Mouse (Mus musculus) gastrocnemius, adult 18-20 months (tissue): ENCODE results near the gene Mn1. TPM values are rescaled to one million over a fixed set of nuclear protein-coding genes. Genes with fewer than 3 reads are reported as not detected.
A peak's percentile ranks its signal among the peaks of the same experiment; 100 is the strongest.

ENCODE experiments used
- DNase-seq: peaks from one replicate; pipeline ENCODE4 v3.0.0; 2021; ENCODE audit warnings: low spot score
- total RNA-seq, 2 experiments: library from RNA; stranded (reverse); gene quantifications; 2 replicates each; pipeline ENCODE4 v1.2.3; 2021

The Mn1 gene
- total RNA-seq, 2 experiments from 2014 or later, result 34.5 to 75.8 TPM

DNA sequence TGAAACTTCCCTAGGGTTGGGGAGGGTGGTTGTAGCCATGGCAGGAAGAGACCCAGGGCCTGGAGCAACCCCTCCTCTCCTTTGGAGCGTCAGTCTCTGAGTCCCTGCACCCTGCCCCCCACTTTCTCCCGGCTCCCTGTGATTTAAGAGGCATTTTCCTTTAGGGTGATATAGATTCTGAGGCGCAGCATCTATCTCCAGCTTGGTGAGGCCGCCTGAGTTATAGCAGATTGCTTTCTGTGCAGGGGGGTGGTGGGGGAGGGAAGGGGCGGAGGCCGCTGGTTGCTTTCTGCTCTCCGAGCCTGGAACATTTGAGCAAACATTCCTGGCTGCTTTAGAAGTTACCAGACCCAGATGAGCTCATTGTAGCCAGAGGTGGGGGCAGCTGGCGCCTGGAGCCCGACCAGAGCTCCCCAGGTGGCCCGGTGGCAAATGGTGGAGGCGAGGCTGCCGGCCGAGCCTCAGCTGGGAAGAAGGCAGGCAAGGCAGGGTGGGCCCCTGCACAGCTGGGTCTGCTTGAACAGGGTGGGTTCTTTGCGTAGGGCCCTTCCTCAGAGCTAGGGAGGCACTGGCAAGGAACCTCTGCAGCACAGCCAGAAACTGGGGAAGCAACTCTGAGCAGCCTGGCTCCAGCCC, 8.6 kb upstream of the Mn1 start:
- peak; percentile 58 for DNase-seq

DNA sequence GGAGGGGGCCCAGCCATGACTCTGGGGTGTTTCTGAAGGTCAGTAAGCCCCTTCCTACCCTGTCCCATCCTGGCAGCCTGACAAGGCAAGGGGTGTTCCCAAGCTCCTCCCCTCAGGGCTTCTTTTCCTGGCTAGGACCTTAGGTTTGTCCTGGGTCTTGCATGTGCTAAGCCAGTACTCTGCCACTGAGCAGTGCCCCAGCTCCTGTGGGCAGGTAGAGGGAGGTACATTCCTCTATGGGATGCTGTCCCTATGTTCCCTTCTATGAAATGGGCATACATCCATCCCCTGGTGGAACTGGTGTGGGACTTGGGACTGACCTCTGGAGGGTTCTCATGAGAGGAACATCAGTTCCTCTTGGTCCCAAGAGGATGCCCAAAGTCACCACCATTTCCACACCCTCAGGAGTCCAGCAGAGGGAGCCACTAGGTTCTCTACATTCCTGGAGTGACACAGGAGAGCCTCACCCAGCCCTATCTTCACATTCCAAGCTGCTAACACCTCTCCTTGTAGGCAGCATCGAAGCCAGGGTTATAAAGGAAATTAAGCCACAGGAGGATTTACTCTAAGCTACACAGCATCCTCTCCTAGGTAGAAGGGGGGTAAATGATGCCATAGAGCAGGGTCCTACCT, 7.6 kb upstream of the Mn1 start:
- no peak for DNase-seq

DNA sequence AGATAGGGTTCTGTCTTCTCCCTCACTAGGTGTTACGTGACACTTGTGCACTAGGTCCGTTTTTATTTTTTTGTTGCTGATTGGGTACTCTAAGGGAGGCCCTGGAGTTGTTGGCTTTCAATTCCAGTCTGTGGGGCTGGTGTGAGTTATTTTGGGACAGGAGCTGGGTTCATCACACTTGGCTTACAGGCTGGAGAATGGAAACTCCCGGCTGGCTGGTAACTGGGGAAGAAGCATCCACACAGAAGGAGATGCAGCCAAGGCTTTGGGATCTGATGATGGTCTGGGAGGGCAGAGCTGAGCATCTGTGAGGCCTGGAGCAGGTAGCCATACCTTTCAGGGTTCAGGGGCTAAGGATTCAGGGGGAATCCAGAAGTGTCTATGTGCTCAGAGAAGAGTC, 6.5 kb upstream of the Mn1 start:
- peak; percentile 66 for DNase-seq

DNA sequence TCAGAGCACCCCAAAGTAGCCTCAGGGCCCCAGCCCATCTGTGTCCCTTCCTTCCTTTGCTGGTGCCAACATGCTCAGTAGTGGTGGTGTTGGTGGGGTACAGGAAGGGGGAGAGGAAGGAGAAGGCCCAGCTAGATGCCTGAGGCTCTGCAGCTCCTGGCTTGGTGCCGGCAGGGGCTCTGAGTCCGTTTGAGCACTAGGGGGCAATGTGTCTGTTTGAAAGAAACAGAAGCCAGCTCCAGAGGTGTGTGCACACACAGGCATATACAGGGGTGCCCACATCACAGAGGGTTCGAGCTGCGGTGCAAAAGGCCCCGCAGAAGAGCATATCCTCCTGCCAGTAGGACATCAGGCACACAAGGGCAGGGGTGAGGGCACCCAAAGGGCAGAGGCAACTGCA, 3.0 kb upstream of the Mn1 start:
- peak; percentile 87 for DNase-seq

DNA sequence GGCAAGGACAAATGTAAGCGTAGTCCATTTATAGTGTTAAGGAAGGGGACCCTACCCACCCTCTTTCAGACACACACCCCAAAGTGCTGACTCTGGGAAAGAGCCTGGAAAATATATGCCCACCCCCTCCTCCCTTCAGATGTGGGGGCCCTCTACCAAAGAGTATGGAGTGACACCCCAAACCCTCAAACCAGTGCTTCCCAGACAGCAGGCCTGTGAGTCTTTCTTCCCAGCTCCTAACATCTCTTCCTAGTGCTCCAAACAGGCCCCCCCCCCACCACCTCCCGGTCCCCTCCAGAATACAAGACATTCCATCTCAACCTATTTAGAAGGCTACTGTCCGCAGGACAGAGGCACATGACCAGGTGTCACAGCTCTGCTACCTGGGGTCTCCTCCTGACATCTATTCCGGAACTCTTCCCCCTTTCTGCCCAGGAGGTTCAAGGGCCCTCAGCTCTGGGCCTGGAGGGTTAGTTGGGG, 2.4 kb upstream of the Mn1 start:
- DNase-seq, result no peak

DNA sequence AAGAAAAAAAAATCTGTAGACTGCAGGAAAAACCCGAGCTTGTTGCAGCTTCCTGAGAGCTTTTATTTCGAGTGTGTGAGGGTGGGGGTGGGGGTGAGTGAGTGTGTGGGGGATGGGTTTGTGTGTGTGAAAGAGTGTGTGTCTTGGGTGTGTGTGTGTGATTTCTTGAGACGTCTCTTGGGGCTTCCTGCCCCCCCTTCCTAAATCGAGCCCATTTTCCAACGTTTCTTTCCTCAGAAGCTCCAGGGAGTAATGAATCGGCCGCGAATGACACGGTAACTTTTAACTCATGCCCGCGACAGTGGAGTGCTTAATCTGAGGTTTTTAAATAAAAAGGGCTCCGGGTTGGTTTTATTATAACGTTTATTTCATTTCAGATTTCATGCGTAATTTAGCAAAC, 1.6 kb upstream of the Mn1 start:
- DNase-seq, result no peak

DNA sequence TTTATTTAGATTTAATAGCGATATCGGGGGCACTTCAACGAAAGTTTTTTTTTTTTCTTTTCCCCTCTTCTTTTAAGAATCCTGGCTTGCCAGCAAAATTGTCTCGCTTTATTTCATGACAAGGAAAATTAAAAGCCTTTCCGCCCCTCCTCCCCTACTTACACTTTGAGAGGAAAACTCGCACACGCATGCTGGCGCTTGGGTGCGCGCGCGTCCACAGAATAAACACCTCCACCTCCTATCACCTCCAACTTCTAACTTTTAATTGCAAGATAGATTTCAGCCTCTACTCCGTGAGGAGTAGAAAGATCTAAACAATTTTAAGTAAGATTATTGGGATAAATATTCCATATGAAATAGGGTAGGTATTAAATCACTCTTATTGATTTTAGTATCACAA, 1.1 kb upstream of the Mn1 start:
- DNase-seq, result no peak

DNA sequence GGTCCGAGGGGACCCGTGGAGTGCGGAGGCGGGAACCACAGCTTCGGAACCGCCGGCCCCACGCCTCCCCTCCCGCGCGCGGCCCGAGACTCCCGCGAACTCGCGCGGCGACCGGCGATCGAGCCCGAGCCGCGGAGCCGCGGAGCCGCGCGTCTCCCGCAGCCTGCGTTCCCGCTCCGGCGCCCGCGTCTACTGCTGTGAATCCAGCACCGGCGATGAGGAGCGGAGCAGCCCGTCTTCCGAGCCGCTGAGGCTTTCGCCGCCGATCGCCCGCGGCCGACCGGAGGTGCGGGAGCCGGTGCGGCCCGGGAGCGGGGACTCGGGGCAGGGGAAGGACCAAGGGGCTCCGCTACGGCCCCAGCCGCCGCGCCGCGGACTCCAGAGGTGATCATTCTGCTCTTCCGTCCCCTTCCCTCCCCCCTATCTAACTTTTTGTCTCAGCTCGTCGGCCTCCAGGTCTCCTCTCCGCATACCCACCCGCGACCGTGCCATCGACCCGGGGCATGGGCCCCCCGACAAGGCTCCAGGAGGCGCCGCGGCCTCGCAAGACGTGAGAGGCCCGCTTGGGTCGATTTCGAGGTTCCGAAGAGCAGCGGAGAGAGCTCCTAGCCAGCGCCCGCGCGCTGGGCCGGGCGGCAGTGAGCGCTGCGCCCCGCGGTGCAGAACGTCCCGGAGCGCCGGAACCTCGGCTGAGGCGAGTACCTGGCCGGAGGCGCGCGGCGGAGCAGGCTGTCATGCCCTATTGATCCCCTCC, 393 bp downstream of the Mn1 start:
- no peak for DNase-seq

DNA sequence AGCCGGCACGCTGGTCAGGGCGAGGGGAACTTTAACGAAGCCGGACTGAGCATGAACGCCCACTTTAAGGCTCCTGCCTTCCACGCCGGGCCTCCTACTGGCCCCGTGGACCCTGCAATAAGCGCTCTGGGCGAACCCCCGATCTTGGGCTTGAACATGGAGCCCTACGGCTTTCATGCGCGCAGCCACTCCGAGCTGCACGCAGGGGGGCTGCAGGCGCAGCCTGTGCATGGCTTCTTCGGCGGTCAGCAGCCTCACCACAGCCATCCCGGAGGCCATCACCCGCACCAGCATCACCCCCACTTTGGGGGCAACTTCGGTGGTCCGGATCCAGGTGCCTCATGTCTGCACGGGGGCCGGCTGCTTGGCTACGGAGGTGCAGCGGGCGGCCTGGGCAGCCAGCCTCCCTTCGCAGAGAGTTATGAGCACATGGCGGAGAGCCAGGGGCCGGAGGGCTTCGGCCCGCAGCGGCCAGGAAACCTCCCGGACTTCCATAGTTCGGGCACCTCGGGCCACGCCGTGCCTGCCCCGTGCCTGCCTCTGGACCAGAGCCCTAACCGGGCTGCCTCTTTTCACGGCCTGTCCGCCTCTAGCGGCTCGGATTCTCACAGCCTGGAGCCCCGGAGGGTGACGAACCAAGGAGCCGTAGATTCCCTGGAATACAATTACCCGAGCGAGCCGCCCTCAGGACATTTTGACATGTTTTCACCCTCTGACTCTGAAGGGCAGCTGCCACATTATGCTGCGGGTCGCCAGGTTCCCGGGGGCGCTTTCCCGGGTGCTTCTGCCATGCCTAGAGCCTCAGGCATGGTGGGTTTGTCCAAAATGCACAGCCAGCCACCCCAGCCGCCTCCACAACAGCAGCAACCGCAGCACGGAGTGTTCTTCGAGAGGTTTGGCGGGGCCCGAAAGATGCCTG, 1.3 kb downstream of the Mn1 start:
- DNase-seq, result no peak

DNA sequence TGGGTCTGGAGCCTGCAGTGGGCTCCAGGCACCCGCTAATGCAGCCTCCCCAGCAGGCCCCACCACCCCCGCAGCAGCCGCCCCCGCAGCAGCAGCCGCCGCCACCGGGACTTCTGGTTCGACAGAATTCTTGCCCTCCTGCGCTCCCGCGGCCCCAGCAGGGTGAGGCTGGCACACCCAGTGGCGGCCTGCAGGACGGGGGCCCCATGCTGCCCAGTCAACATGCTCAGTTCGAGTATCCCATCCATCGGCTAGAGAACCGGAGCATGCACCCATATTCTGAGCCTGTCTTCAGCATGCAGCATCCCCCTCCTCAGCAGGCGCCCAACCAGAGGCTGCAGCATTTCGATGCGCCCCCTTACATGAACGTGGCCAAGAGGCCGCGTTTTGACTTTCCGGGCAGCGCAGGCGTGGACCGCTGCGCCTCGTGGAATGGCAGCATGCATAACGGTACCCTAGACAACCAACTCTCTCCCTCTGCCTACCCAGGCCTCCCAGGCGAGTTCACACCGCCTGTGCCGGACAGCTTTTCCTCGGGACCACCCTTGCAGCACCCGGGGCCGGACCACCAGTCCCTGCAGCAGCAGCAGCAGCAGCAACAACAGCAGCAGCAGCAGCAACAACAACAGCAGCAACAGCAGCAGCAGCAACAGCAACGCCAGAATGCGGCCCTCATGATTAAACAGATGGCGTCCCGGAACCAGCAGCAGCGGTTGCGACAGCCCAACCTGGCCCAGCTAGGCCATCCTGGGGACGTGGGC, 2.1 kb downstream of the Mn1 start:
- no peak for DNase-seq

DNA sequence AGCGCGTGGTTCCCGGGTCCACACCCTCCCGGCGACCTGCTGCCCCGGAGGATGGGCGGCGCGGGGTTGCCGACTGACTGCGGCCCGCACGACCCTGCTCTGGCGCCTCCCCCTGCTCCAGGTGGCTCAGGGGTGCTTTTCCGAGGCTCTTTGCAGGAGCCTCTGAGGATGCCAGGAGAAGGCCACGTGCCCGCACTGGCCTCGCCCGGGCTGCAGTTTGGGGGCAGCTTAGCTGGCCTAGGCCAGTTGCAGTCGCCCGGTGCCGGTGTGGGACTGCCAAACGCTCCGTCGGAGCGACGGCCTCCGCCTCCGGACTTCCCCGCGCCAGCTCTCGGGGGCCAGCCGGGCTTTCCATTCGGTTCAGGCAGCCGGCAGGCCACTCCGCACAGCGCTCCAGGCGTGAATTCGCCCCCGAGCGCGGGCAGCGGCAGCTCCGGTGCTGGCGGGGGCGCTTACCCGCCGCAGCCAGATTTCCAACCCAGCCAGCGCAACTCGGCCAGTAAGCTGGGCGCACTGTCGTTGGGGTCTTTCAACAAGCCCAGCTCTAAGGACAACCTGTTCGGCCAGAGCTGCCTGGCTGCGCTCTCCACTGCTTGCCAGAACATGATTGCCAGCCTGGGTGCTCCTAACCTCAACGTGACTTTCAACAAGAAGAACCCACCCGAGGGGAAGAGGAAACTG, 3.0 kb downstream of the Mn1 start:
- DNase-seq, result no peak

DNA sequence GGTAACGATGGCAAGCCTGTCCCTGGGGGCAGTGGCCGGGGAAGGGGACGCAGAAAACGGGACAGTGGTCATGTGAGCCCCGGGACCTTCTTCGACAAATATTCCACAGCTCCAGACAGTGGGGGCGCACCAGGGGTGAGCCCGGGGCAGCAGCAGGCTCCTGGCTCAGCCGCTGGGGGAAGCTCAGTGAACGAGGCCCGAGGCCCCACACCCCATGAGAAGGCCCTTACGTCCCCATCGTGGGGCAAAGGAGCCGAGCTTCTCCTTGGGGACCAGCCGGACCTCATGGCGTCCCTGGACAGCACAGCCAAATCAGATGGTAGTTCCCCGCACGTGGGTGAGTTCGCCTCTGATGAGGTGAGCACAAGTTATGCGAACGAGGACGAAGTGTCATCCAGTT, 3.7 kb downstream of the Mn1 start:
- DNase-seq, result no peak

DNA sequence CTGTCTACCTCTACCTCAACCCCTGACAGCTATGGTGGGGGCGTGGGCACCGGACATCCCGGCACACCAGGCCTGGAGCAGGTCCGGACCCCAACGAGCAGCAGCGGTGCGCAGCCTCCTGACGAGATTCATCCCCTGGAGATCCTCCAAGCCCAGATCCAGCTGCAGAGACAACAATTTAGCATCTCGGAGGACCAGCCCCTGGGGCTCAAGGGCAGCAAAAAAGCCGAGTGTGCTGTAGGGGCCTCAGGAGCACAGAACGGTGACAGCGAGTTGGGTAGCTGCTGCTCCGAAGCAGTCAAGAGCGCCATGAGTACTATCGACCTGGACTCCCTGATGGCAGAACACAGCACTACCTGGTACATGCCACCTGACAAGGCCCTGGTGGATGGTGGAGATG, 4.3 kb downstream of the Mn1 start:
- no peak for DNase-seq

DNA sequence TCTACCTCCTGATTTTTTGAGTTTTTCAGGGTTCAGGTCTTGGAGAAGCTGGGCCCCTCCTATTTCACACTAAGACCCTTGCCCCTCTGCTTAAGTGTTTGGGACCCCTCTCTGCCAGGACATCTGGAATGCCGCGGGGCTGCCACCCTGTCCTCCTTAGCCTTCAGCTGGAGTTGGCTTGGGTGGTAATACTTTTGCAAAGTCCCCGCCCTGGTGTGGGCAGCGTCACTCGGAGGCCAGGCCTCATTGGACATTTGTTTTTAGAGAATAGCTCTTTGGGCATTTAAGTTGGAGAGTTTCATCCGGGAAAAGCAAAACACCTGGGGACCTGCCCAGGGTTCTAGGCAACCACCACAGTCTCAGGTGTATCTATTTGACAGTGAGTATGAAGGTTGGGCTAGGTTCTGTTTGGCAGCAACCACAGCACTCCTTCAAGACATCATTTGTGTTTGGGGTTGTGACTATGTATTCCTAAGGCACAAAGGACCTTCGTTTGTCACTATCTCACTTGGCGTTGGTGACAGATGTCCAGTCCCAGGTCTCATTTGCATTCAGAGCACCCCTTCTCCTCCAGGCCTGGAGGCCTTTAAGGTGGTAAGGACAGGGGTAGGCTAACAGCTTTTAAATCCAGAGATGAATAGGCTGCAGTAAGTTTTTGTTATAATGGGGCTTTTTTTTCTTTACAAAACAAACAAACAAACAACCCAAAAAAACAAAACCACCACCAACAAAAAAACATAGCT, 5.1 kb downstream of the Mn1 start:
- DNase-seq, result no peak

DNA sequence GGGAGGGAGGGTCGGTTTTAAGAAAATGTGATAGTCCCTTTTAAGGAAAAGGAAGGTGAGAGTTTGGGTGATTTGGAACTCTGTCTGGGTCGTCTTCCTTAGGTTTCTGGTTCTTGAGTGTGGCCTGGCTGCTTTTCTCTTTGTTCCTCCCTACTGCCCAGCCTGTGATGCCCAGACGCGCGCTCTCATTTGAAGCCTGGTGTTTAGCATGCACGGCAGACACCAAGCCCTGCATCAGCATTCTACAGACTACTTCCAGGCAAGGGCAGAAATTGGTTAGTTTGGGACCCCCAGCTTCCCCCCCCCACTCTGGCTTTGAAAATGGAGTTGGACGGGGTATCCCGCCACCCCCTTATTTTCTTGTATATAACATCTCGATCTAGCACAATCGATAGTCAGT, 5.8 kb downstream of the Mn1 start:
- no peak for DNase-seq

DNA sequence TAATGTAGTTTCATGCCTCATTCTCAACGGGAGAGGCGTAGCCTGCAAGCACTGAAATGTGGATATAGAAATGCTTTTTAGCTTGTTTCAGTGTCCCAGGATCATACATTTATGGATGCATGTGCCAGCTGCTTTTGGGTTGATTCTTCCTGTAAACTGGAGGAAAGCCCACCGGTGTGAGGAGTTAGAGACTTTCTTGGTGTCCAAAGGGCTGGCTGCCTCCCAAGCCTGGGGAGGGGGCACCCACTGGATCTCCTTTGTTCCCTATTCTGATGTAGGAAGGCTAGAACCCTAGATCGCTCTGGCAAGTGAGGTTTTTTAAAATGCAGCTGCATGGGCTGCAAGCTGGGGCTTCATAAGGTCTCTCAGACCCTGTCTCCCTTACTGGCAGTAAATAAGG, 6.5 kb downstream of the Mn1 start:
- DNase-seq, result no peak

DNA sequence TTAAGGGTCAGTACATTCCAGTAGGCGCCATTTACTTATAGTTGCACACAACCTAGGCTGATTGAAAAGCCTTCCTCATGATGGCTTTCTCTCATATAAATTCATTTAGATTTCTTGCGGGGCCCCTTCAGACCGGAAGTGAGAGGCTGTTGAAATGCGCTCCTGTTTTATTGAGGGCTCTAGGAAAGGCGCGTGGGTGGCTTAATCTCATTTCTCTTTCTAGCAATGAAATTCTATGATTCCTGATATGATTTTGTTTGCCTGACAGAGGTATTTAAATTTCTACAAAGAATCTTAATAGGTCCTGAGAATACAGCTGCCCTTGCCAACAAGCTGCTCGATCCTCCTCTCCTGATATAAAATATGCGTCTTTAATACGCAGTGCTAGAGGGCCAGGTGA, 8.7 kb downstream of the Mn1 start:
- DNase-seq, result no peak

DNA sequence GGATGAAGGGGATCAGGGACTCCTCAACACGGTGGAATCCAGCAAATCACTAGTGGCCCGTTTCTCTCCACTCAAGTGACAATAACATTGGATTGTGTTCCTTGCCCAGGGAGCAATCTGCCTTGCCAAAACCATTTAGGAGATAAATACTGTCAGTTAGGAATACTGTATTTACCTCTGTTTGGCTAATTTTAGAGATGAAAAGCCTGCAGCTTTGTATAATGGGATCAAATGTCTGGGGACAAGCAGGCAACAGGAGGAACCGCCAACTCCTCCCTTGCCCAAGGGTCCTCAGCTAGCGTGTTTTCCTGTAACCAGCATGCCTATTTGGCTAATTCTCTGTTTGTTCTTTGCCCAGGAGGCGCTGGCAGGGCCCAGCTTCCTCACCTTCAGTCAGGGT, 9.1 kb downstream of the Mn1 start:
- DNase-seq, result no peak

DNA sequence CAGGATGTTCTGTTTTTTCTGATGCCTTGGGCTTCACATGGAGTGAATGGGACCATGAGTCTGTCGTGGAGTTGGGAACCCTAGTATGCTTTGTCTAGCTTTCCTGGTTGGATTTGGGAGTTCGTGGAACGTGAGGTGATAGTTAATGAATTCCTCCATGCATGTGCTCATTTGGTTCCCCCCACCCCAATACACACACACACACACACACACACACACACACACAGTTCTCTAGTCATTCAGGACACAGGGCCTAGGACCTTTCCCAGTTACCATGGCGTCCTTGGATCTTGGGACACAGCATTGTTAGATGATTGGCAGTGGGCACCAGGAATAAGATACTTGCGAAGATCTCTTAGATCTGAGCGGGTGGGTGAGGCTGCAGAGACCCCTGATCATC, 11.7 kb downstream of the Mn1 start:
- no peak for DNase-seq

DNA sequence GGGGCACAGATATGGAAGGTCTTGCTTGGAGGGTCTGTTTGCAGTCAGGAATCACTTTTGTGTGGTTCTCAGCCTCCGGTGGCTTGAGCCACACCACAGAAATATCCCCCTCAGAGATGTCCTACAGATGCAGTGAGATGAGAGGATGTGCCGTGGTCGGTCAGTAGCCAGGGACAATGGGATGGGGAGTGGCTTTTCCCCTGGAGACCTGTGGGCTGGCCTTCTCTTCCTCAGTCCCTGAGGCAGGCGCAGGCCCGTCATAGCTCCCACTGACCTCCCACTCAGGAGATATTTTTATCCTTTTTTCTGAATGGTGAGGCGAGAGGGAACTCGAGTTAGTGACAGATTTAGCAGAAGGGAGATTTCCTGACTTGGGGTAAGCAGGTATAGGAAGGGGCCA, 12.6 kb downstream of the Mn1 start:
- DNase-seq, result no peak
